Mouse (Mus musculus) limb, embryonic 12.5 days (tissue): ENCODE data around the gene Fpr1. TPM values are rescaled to one million over a fixed set of nuclear protein-coding genes. Genes with fewer than 3 reads are reported as not detected.

Experiments
- ATAC-seq: fragments of 200-750 bp; cut with Nextera tagmentation; 2 replicates; pipeline ENCODE4 v1.8.0; 2017; ENCODE audit warnings: low read depth, moderate TSS enrichment; ENCODE audit not compliant: insufficient number of reproducible peaks, insufficient read depth, low FRiP score, low TSS enrichment
- H3K27ac ChIP-seq: fragments of 300-500 bp; sonication (generic); 2 replicates; pipeline ENCODE4 v1.5.1; 2016; ENCODE audit warnings: mild to moderate bottlenecking, moderate library complexity
- H3K27me3 ChIP-seq: fragments of 300-500 bp; sonication (generic); 2 replicates; pipeline ENCODE4 v1.6.1; 2016; ENCODE audit warnings: mild to moderate bottlenecking, moderate library complexity
- H3K36me3 ChIP-seq: fragments of 300-500 bp; sonication (generic); 2 replicates; pipeline ENCODE4 v1.6.1; 2016; ENCODE audit warnings: mild to moderate bottlenecking, moderate library complexity
- H3K4me1 ChIP-seq: fragments of 300-500 bp; sonication (generic); replicated peaks from 2 replicates; pipeline ENCODE4 v1.6.1; 2016
- H3K4me2 ChIP-seq: fragments of 300-500 bp; sonication (generic); 2 replicates; pipeline ENCODE4 v1.6.1; 2016; ENCODE audit warnings: mild to moderate bottlenecking, moderate library complexity
- H3K4me3 ChIP-seq: fragments of 300-500 bp; sonication (generic); replicated peaks from 2 replicates; pipeline ENCODE4 v1.5.1; 2016; ENCODE audit warnings: mild to moderate bottlenecking
- H3K9ac ChIP-seq: fragments of 300-500 bp; sonication (generic); replicated peaks from 2 replicates; pipeline ENCODE4 v1.6.1; 2016; ENCODE audit warnings: mild to moderate bottlenecking, moderate library complexity
- H3K9me3 ChIP-seq: fragments of 300-500 bp; sonication (generic); 2 replicates; pipeline ENCODE4 v1.6.1; 2016; ENCODE audit warnings: mild to moderate bottlenecking, moderate library complexity
- WGBS: fragments of 180-500 bp; shearing (Covaris S2); methylation state at CpG from one replicate; pipeline ENCODE4 v1.1.7; 2016; 5-methylcytosine and 5-hydroxymethylcytosine counted together
- microRNA counts: library from miRNA; unstranded; fragments of <30 nt; microRNA quantifications from one replicate; lab custom pipeline; 2017
- microRNA-seq: library from miRNA; unstranded; fragments of <30 nt; microRNA quantifications from one replicate; pipeline ENCODE4, GENCODE M21; 2017
- polyA plus RNA-seq: library from polyadenylated mRNA; unstranded; fragments of >200 nt; fragmentation: Nextera tagmentation; extraction: Ambion mirVana; gene quantifications from 2 replicates; pipeline ENCODE4 v1.2.1, GENCODE M21; 2016

Gene Fpr1
- polyA plus RNA-seq, 1 experiment from 2014 or later: not detected

DNA sequence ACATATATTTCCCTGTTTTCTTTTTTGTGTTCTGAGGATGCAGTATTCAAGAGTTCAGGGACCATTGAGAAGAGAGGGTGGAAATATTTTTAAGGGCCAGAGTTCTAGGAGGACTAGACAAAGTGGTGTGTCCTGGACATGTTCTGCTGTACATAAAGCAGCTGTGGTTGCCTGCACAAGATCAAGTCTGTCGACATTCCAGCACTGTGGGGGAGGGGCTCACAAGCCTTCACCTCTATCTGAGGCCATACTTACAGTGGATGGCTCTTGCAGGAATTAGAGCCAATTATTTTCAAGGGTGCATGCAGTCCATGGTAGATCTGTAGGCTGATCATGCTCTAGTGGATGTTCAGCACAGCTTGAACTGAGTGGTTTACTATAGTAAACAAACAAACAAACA, 48.8 kb downstream of the Fpr1 start:
- no peak overlapping the region for H3K4me3 ChIP-seq
- peak overlapping the region; percentile 19 for H3K4me2 ChIP-seq

GRCm38 (mm10) chr17:17830731-17831130, 53.0 kb downstream of the Fpr1 start:
- Histone ChIP-seq H3K4me3 (peak overlapping the region; percentile 80), H3K27me3 (no peaks in the 10 kb centered on the region), H3K9ac (peak overlapping the region; percentile 91; the same call in 1 of the 2 replicates), H3K27ac (peak overlapping the region; percentile 41; the same call in 1 of the 2 replicates), H3K4me2 (peak overlapping the region; percentile 91), H3K9me3 (no peaks in the 10 kb centered on the region), H3K4me1 (peaks cover 59% of the 10 kb centered on the region), H3K36me3 (peaks cover 51% of the 10 kb centered on the region)
- ATAC-seq: no peak
- WGBS: 69% methylated on average over 7 of the region's 7 CpGs

More for the DNA sequence above, 48.8 kb downstream of the Fpr1 start:
- Histone ChIP-seq H3K9me3 (no peaks in the 10 kb centered on the region), H3K27me3 (no peaks in the 10 kb centered on the region), H3K27ac (peak overlapping the region; percentile 24; the same call in 1 of the 2 replicates), H3K36me3 (peaks cover 82% of the 10 kb centered on the region), H3K4me1 (peaks cover 78% of the 10 kb centered on the region), H3K9ac (no peak overlapping the region)
- no peak for ATAC-seq
- 3% methylated on average over 1 of the region's 1 CpGs for WGBS

- Histone ChIP-seq H3K9me3 (no peaks in the 10 kb centered on the region), H3K27ac (peak overlapping the region; percentile 100), H3K4me1 (peaks cover 51% of the 10 kb centered on the region), H3K27me3 (no peaks in the 10 kb centered on the region), H3K4me2 (peak overlapping the region; percentile 91), H3K4me3 (peak overlapping the region; percentile 80), H3K36me3 (peaks cover 44% of the 10 kb centered on the region), H3K9ac (peak overlapping the region; percentile 91)
- 55% methylated on average over 23 of the region's 23 CpGs for WGBS
- no peak for ATAC-seq
Observed at GRCm38 (mm10) chr17:17829816-17830535, 53.8 kb downstream of the Fpr1 start.

GRCm38 (mm10) chr17:17829052-17829785, 54.5 kb downstream of the Fpr1 start:
- ATAC-seq: no peak
- WGBS: 3% methylated on average over 6 of the region's 6 CpGs
- H3K4me3 ChIP-seq: peak overlapping the region; percentile 80
- no peaks in the 10 kb centered on the region for H3K27me3 ChIP-seq
- H3K4me1 ChIP-seq: peaks cover 44% of the 10 kb centered on the region
- peak overlapping the region; percentile 91 for H3K9ac ChIP-seq
- no peaks in the 10 kb centered on the region for H3K9me3 ChIP-seq
- peak overlapping the region; percentile 100 for H3K27ac ChIP-seq
- peak overlapping the region; percentile 91 for H3K4me2 ChIP-seq
- peaks cover 41% of the 10 kb centered on the region for H3K36me3 ChIP-seq

GRCm38 (mm10) chr17:17828191-17828981, 55.4 kb downstream of the Fpr1 start:
- peak overlapping the region; percentile 91 for H3K9ac ChIP-seq
- H3K4me2 ChIP-seq: peak overlapping the region; percentile 91
- no peaks in the 10 kb centered on the region for H3K9me3 ChIP-seq
- ATAC-seq: peak; percentile 71
- peaks cover 32% of the 10 kb centered on the region for H3K36me3 ChIP-seq
- no peaks in the 10 kb centered on the region for H3K27me3 ChIP-seq
- peak overlapping the region; percentile 80 for H3K4me3 ChIP-seq
- peak overlapping the region; percentile 100 for H3K27ac ChIP-seq
- WGBS: 0% methylated on average over 5 of the region's 15 CpGs
- peaks cover 35% of the 10 kb centered on the region for H3K4me1 ChIP-seq

GRCm38 (mm10) chr17:17827658-17828190, 56.0 kb downstream of the Fpr1 start:
- Histone ChIP-seq H3K27me3 (no peaks in the 10 kb centered on the region), H3K9me3 (no peaks in the 10 kb centered on the region), H3K9ac (peak overlapping the region; percentile 91), H3K4me1 (peaks cover 30% of the 10 kb centered on the region), H3K4me2 (peak overlapping the region; percentile 91), H3K36me3 (peaks cover 27% of the 10 kb centered on the region), H3K4me3 (peak overlapping the region; percentile 80), H3K27ac (peak overlapping the region; percentile 100)
- WGBS: 0% methylated on average over 13 of the region's 13 CpGs
- peak; percentile 39 for ATAC-seq

- peak; percentile 76 for ATAC-seq
- peak within 1 kb of the TSS; percentile 100 for H3K27ac ChIP-seq
- H3K9me3 ChIP-seq: no peaks in the 10 kb centered on the region
- peaks cover 19% of the 10 kb centered on the region for H3K36me3 ChIP-seq
- peak within 1 kb of the TSS; percentile 91 for H3K9ac ChIP-seq
- H3K27me3 ChIP-seq: no peaks in the 10 kb centered on the region
- peak within 1 kb of the TSS; percentile 91 for H3K4me2 ChIP-seq
- H3K4me1 ChIP-seq: peaks cover 23% of the 10 kb centered on the region
- WGBS: under 1% methylated on average over 42 of the region's 42 CpGs
- H3K4me3 ChIP-seq: peak within 1 kb of the TSS; percentile 80
Observed at GRCm38 (mm10) chr17:17826751-17827657, 56.7 kb downstream of the Fpr1 start, which contains the start of gene Spaca6. TSS of gene Spaca6 (plus strand) at chr17:17827158.

MicroRNA genes within 50 kb of the gene (microRNA counts, 519-probe panel; counts per million panel counts)
- microRNA mmu-let-7e (lab: Ali Mortazavi, UCI): 7,925 counts per million, percentile 88 among the panel's probes with 10 or more counts
- microRNA mmu-miR-125a-3p (lab: Ali Mortazavi, UCI): 4,755 counts per million, percentile 41 among the panel's probes with 10 or more counts
- microRNA mmu-miR-125a-5p (lab: Ali Mortazavi, UCI): 9,212 counts per million, percentile 97 among the panel's probes with 10 or more counts
- microRNA mmu-miR-99b (lab: Ali Mortazavi, UCI): 6,543 counts per million, percentile 78 among the panel's probes with 10 or more counts

Small RNA genes within 50 kb of the gene (microRNA-seq; reads per million reads assigned to microRNA genes)
- gene Gm25927: not detected
- 5,316 reads per million, percentile 90 among the genes with 10 or more reads in this experiment for gene Mir125a
- gene Mir99b: 29,800 reads per million, percentile 98 among the genes with 10 or more reads in this experiment
- not detected for gene Mirlet7e

Other genes with a start within 250 kb of the Fpr1 start
- not detected in 2 replicates for gene Vmn2r90, start 180.2 kb downstream of the Fpr1 start, polyA plus RNA-seq
- gene Spaca6, start 56.8 kb downstream of the Fpr1 start, polyA plus RNA-seq: 62.7 and 62.8 TPM in 2 replicates
- gene Has1, start 28.7 kb downstream of the Fpr1 start, polyA plus RNA-seq: 1.5 and 1.8 TPM in 2 replicates
- not detected in 2 replicates for gene Fpr2, start 3.9 kb upstream of the Fpr1 start, polyA plus RNA-seq
- not detected in 2 replicates for gene Fpr3, start 3.9 kb upstream of the Fpr1 start, polyA plus RNA-seq
- not detected in 2 replicates for gene Fpr-rs4, start 137.8 kb upstream of the Fpr1 start, polyA plus RNA-seq
- not detected in 2 replicates for gene Vmn2r124, start 165.5 kb upstream of the Fpr1 start, polyA plus RNA-seq
- gene Vmn2r91, start 201.1 kb upstream of the Fpr1 start, polyA plus RNA-seq: not detected in 2 replicates